Mouse (Mus musculus) liver, postnatal 0 days (tissue): ENCODE data around the gene Vrk1. TPM values are rescaled to one million over a fixed set of nuclear protein-coding genes. Genes with fewer than 3 reads are reported as not detected.
A peak's percentile ranks its signal among the peaks of the same experiment; 100 is the strongest.

Experiments
- ATAC-seq: fragments of 200-750 bp; cut with Nextera tagmentation; 2 replicates; pipeline ENCODE4 v1.8.0; 2017; ENCODE audit warnings: mild to moderate bottlenecking, moderate library complexity
- DNase-seq: peaks from one replicate; pipeline ENCODE4 v3.0.0-alpha.2; 2016
- H3K27ac ChIP-seq: fragments of 300-500 bp; sonication (generic); 2 replicates; pipeline ENCODE4 v1.5.1; 2014; ENCODE audit warnings: antibody characterized with exemption, moderate library complexity, mild to moderate bottlenecking, low read depth
- H3K27me3 ChIP-seq: fragments of 300-500 bp; sonication (generic); 2 replicates; pipeline ENCODE4 v1.6.1; 2014; ENCODE audit warnings: low read length, control low read depth, mixed read lengths; ENCODE audit not compliant: insufficient read depth
- H3K36me3 ChIP-seq: fragments of 300-500 bp; sonication (generic); replicated peaks from 2 replicates; pipeline ENCODE4 v1.6.1; 2014; ENCODE audit warnings: mild to moderate bottlenecking, control low read depth, low read length, moderate library complexity, mixed read lengths; ENCODE audit not compliant: insufficient read depth
- H3K4me1 ChIP-seq: fragments of 300-500 bp; sonication (generic); 2 replicates; pipeline ENCODE4 v1.6.1; 2014; ENCODE audit warnings: antibody characterized with exemption, mild to moderate bottlenecking, control low read depth; ENCODE audit not compliant: insufficient read depth
- H3K4me2 ChIP-seq: fragments of 300-500 bp; sonication (generic); 2 replicates; pipeline ENCODE4 v1.6.1; 2014; ENCODE audit warnings: low read depth, mild to moderate bottlenecking, low read length, moderate library complexity, mixed read lengths
- H3K4me3 ChIP-seq: fragments of 300-500 bp; sonication (generic); 2 replicates; pipeline ENCODE4 v1.5.1; 2014; ENCODE audit warnings: low read depth, low read length
- H3K9ac ChIP-seq: fragments of 300-500 bp; sonication (generic); replicated peaks from 2 replicates; pipeline ENCODE4 v1.6.1; 2014; ENCODE audit warnings: mild to moderate bottlenecking, moderate library complexity
- H3K9me3 ChIP-seq: fragments of 300-500 bp; sonication (generic); 2 replicates; pipeline ENCODE4 v1.6.1; 2016; ENCODE audit warnings: mild to moderate bottlenecking, control low read depth, low read length, mixed read lengths
- CTCF ChIP-seq: sonication (generic); IDR thresholded peaks from 2 replicates; pipeline ENCODE4 v1.5.1; 2016; ENCODE audit warnings: antibody characterized with exemption, low read depth
- EP300 ChIP-seq: IDR thresholded peaks from 2 replicates; pipeline ENCODE4 v1.6.1; 2016; ENCODE audit warnings: antibody characterized with exemption, low read depth, mild to moderate bottlenecking
- WGBS: fragments of 180-500 bp; shearing (Covaris S2); extraction: QIAGEN DNeasy Blood & Tissue Kit; methylation state at CpG from one replicate; pipeline ENCODE4 v1.1.7; 2014; ENCODE audit not compliant: insufficient replicate concordance; 5-methylcytosine and 5-hydroxymethylcytosine counted together
- polyA plus RNA-seq: library from polyadenylated mRNA; unstranded; fragments of >200 nt; fragmentation: Nextera tagmentation; extraction: Ambion mirVana; gene quantifications from 2 replicates; pipeline ENCODE4 v1.2.1, GENCODE M21; 2015

Gene Vrk1
- polyA plus RNA-seq, 1 experiment from 2014 or later, result 44.8 TPM

DNA sequence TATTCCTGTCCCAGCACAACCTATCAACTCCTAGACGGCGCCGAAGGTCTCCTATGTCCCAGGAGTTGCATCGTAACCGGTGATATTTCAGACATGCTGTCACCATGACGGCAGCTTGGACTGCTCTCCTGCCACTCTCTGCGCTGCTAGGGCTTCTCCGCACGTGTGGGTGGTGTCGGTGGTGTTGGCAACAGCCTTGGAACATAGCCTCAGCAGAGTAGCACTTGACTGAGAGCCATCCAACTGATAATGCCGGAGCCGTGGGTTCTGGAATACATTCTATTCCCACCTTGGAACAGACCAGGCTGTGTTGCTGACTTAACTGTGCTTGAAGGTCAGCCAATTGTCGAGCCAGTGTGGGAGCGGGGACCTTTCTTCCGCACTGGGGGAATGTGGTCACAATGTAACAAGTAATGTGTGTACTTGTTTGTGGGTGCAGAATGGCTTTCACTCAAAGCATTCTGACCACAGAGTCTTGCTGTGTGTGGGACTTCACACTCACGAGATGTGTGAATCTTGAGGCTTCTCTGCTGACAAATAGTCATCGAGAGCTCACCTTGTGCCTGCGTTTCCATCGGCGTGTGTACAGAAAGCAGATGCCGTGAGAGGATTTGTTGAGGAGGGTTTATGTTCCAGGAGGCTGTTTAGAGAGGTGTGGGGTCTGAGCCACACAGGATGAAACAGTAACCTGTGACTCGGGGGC, 1.5 kb upstream of the Vrk1 start:
- no peak overlapping the region for H3K4me2 ChIP-seq
- 83% methylated on average over 22 of the region's 22 CpGs for WGBS
- ATAC-seq (no peak), DNase-seq (no peak)
- no peak overlapping the region for H3K9ac ChIP-seq
- no peaks in the 10 kb centered on the region for H3K36me3 ChIP-seq
- H3K9me3 ChIP-seq, result no peaks in the 10 kb centered on the region
- TF ChIP-seq CTCF (no peak), EP300 (no peak)
- H3K4me3 ChIP-seq, result no peak overlapping the region
- H3K27ac ChIP-seq, result no peak overlapping the region
- H3K4me1 ChIP-seq, result peaks cover 10% of the 10 kb centered on the region
- H3K27me3 ChIP-seq, result no peaks in the 10 kb centered on the region

DNA sequence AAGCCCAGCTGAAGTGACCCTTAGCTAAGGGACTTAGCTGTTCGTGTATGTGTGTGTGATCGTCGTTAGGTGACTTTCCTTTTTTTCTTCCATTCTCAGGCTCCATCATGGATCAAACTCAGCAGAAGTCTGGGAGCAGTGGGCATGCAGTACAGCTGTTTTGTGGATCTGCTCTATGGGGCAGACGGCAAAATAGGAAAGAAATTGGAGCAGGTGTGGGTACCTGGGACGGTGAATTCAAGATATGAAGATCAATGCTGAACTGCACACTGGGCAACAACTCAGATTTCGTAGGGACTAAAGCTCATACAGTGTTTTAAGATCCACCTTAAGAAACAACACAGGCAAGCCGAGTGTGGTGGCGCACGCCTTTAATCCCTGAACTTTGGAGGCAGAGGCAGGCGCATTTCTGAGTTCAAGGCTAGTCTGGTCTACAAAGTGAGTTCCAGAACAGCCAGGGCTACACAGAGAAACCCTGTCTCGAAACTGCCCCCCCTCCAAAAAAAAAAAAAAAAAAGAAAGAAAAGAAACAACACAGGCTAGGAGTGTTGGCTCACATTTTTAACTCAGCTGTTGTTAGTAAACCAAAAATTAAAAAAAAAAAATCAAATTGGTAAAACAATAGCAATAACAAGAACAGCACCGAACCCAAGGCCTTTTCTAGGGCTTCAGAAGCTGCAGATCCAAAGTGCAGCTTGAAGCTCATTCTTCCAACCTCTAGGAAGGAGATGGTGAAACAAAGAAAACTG, 732 bp upstream of the Vrk1 start:
- Histone ChIP-seq H3K27ac (no peak overlapping the region), H3K27me3 (no peaks in the 10 kb centered on the region), H3K4me3 (peak overlapping the region; percentile 90), H3K9me3 (no peaks in the 10 kb centered on the region), H3K4me1 (peaks cover 10% of the 10 kb centered on the region), H3K36me3 (0 out of 2 replicates have a peak, but pooled peaks cover 5% of the 10 kb centered on the region), H3K4me2 (peak overlapping the region; percentile 84), H3K9ac (no peak overlapping the region)
- DNase-seq (no peak), ATAC-seq (no peak)
- TF ChIP-seq CTCF (no peak), EP300 (no peak)
- 78% methylated on average over 12 of the region's 12 CpGs for WGBS

DNA sequence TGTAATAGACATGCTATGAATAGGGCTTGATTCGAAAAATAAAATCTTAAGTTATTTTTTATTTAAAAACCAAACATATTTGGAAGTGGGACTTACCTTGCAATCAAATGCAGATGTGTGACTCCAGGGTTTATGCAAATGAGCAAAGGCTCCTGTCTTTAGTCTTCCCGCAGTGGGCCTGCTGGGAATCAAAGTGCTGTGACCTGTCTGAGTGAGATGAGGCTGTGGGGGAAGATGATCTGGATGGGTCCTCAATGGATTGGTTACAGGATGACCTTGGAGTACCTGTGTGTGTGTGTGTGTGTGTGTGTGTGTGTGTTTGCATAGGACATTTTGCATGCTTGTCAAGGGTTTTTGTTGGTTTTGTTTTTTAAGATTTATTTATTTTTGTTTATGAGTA, 2.1 kb downstream of the Vrk1 start:
- ATAC-seq, result no peak
- 90% methylated on average over 2 of the region's 2 CpGs for WGBS
- Histone ChIP-seq H3K36me3 (0 out of 2 replicates have a peak, but pooled peaks cover 5% of the 10 kb centered on the region), H3K9me3 (no peaks in the 10 kb centered on the region), H3K9ac (no peak overlapping the region), H3K27ac (no peak overlapping the region), H3K4me1 (peaks cover 3% of the 10 kb centered on the region; the same call in 1 of the 2 replicates), H3K27me3 (no peaks in the 10 kb centered on the region), H3K4me3 (no peak overlapping the region), H3K4me2 (no peak overlapping the region)
- no peak for DNase-seq
- no peak for TF ChIP-seq CTCF
- TF ChIP-seq EP300, result no peak

DNA sequence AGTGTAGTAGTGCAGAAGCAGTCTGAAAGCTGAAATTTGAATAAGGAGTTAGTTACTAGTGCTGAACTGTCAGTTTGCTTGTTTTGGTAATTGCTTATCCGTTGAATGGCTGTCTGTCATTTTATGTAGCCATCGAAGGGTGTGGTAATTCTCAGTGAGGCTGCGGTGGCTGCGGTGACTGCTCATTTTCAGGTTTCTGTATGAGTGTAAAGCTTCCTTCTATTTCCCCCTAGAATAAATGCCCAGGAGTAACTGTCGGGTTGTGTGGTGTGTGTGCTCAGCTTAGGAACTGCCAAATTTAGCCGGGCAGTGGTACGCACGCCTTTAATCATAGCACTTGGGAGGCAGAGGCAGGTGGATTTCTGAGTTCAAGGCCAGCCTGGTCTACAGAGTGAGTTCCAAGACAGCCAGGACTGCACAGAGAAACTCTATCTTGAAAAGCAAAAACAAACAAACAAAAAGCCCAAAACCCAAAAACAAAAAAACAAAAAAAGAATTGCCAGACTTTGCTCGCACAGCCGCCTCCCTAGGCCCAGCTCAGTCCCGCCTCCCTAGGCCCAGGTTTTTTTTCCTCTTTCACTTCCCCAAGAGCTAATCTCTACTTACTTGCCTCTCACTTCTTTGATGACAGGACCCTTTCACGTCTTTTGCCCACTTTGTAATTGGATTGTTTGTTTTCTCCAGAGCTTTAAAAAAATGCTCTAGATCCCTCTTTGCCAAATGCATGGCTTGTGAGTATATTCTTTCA, 6.4 kb downstream of the Vrk1 start:
- Histone ChIP-seq H3K36me3 (0 out of 2 replicates have a peak, but pooled peaks cover 7% of the 10 kb centered on the region), H3K4me1 (peaks cover 1% of the 10 kb centered on the region; the same call in 1 of the 2 replicates), H3K9me3 (no peaks in the 10 kb centered on the region), H3K27ac (peak overlapping the region; percentile 42; the same call in 1 of the 2 replicates), H3K4me3 (no peak overlapping the region), H3K27me3 (no peaks in the 10 kb centered on the region), H3K4me2 (no peak overlapping the region), H3K9ac (no peak overlapping the region)
- TF ChIP-seq CTCF, result no peak
- no peak for TF ChIP-seq EP300
- DNase-seq (no peak), ATAC-seq (no peak)
- 66% methylated on average over 12 of the region's 12 CpGs for WGBS

DNA sequence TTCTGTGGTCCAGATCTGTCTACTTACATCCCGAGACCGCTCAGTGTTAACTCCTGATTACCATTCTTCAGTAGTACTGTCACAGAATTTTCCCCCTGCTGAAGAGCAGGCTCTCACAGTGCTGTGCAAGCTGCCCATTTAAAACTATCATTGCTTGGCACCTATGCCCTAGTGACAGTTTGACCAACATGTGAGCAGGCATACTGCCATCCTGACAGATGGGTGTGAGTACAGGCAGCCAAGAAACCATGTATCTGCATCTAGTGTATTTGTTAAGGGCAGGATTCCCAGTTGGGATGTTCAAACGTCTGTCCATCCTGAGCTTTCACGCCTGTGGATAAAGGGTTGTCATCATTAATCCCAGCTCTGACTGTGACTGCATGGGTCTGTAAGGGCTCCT, 10.0 kb downstream of the Vrk1 start:
- TF ChIP-seq EP300 (no peak), CTCF (no peak)
- Histone ChIP-seq H3K4me1 (0 out of 2 replicates have a peak, but pooled peaks cover 3% of the 10 kb centered on the region), H3K9ac (no peak overlapping the region), H3K4me3 (no peak overlapping the region), H3K27me3 (no peaks in the 10 kb centered on the region), H3K4me2 (no peak overlapping the region), H3K27ac (no peak overlapping the region), H3K9me3 (no peaks in the 10 kb centered on the region), H3K36me3 (0 out of 2 replicates have a peak, but pooled peaks cover 2% of the 10 kb centered on the region)
- 76% methylated on average over 4 of the region's 4 CpGs for WGBS
- no peak for DNase-seq
- ATAC-seq, result no peak

DNA sequence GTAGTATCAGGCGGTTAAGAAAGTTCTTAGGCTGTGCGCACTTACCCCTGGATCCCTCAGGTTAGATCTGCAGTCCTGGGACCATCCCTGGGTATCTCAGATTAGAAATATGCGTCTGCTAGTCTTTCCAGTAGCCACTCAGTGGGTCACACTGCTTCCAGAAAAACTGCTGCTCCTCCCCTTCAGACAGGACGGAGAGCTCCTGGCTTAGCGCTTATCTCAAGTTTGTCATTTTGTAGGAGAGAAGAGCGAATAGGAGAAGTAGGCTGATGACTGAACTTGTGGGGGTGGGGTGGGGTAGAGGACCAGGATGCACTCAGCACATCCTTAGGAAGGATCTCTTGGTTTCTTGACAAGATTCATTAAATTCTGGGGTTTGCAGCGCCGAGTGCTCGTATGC, 13.6 kb downstream of the Vrk1 start:
- H3K4me2 ChIP-seq, result no peak overlapping the region
- H3K36me3 ChIP-seq, result 0 out of 2 replicates have a peak, but pooled peaks cover 2% of the 10 kb centered on the region
- H3K9ac ChIP-seq, result no peak overlapping the region
- H3K9me3 ChIP-seq, result no peaks in the 10 kb centered on the region
- no peak overlapping the region for H3K4me3 ChIP-seq
- H3K4me1 ChIP-seq, result peaks cover 13% of the 10 kb centered on the region
- no peaks in the 10 kb centered on the region for H3K27me3 ChIP-seq
- TF ChIP-seq CTCF (no peak), EP300 (no peak)
- DNase-seq (no peak), ATAC-seq (no peak)
- WGBS, result 73% methylated on average over 9 of the region's 9 CpGs
- no peak overlapping the region for H3K27ac ChIP-seq
